Mouse (Mus musculus) embryonic facial prominence, embryonic 13.5 days (tissue): ENCODE measurements around the gene Mgat3. TPM values are rescaled to one million over a fixed set of nuclear protein-coding genes. Genes with fewer than 3 reads are reported as not detected.

Source experiments
- ATAC-seq: fragments of 200-750 bp; cut with Nextera tagmentation; 2 replicates; pipeline ENCODE4 v1.8.0; 2017; ENCODE audit warnings: low read depth; ENCODE audit not compliant: insufficient number of reproducible peaks, insufficient read depth, low FRiP score, low TSS enrichment
- H3K27ac ChIP-seq: fragments of 300-500 bp; sonication (generic); 2 replicates; pipeline ENCODE4 v1.5.1; 2015; ENCODE audit warnings: moderate library complexity, mild to moderate bottlenecking, inconsistent platforms
- H3K27me3 ChIP-seq: fragments of 300-500 bp; sonication (generic); 2 replicates; pipeline ENCODE4 v1.6.1; 2015; ENCODE audit warnings: mild to moderate bottlenecking, inconsistent platforms
- H3K36me3 ChIP-seq: fragments of 300-500 bp; sonication (generic); 2 replicates; pipeline ENCODE4 v1.6.1; 2015; ENCODE audit warnings: mild to moderate bottlenecking, inconsistent platforms
- H3K4me1 ChIP-seq: fragments of 300-500 bp; sonication (generic); 2 replicates; pipeline ENCODE4 v1.6.1; 2015; ENCODE audit warnings: inconsistent platforms
- H3K4me2 ChIP-seq: fragments of 300-500 bp; sonication (generic); 2 replicates; pipeline ENCODE4 v1.6.1; 2015; ENCODE audit warnings: moderate library complexity, mild to moderate bottlenecking, inconsistent platforms
- H3K4me3 ChIP-seq: fragments of 300-500 bp; sonication (generic); 2 replicates; pipeline ENCODE4 v1.5.1; 2015; ENCODE audit warnings: mild to moderate bottlenecking, inconsistent platforms
- H3K9ac ChIP-seq: fragments of 300-500 bp; sonication (generic); 2 replicates; pipeline ENCODE4 v1.6.1; 2015; ENCODE audit warnings: mild to moderate bottlenecking, inconsistent platforms
- H3K9me3 ChIP-seq: fragments of 300-500 bp; sonication (generic); 2 replicates; pipeline ENCODE4 v1.6.1; 2016; ENCODE audit warnings: inconsistent platforms
- WGBS: fragments of 180-500 bp; shearing (Covaris S2); methylation state at CpG from one replicate; pipeline ENCODE4 v1.1.7; 2015; ENCODE audit warnings: mixed read lengths; 5-methylcytosine and 5-hydroxymethylcytosine counted together
- polyA plus RNA-seq: library from polyadenylated mRNA; unstranded; fragments of >200 nt; fragmentation: Nextera tagmentation; extraction: Ambion mirVana; gene quantifications from 2 replicates; pipeline ENCODE4 v1.2.1, GENCODE M21; 2015

Mgat3 gene
- polyA plus RNA-seq, 1 experiment from 2014 or later, result 7.7 TPM

GRCm38 (mm10) chr15:80152663-80153062, 20.9 kb upstream of the Mgat3 start:
- no peak; the same call in 1 of the 2 replicates for ATAC-seq
- H3K4me1 ChIP-seq, result no peaks in the 10 kb centered on the region; the same call in 1 of the 2 replicates
- 0 out of 2 replicates have a peak overlapping the region, but pooled peaks have one; percentile 16 for H3K9ac ChIP-seq
- 0 out of 2 replicates have a peak overlapping the region, but pooled peaks have one; percentile 35 for H3K27ac ChIP-seq
- WGBS, result 81% methylated on average over 10 of the region's 10 CpGs
- H3K36me3 ChIP-seq, result peaks cover 96% of the 10 kb centered on the region
- H3K9me3 ChIP-seq, result no peaks in the 10 kb centered on the region
- H3K4me3 ChIP-seq, result no peak overlapping the region
- no peaks in the 10 kb centered on the region for H3K27me3 ChIP-seq
- no peak overlapping the region for H3K4me2 ChIP-seq

GRCm38 (mm10) chr15:80153757-80154156, 19.8 kb upstream of the Mgat3 start:
- Histone ChIP-seq H3K27ac (no peak overlapping the region), H3K9ac (no peak overlapping the region), H3K36me3 (peaks cover 97% of the 10 kb centered on the region), H3K4me1 (peaks cover 9% of the 10 kb centered on the region), H3K4me2 (no peak overlapping the region), H3K9me3 (no peaks in the 10 kb centered on the region), H3K4me3 (no peak overlapping the region), H3K27me3 (no peaks in the 10 kb centered on the region)
- ATAC-seq, result no peak
- 82% methylated on average over 11 of the region's 11 CpGs for WGBS

- Histone ChIP-seq H3K27me3 (no peaks in the 10 kb centered on the region), H3K36me3 (peaks cover 91% of the 10 kb centered on the region), H3K4me3 (no peak overlapping the region), H3K4me1 (peaks cover 28% of the 10 kb centered on the region), H3K9ac (no peak overlapping the region), H3K27ac (no peak overlapping the region), H3K4me2 (no peak overlapping the region), H3K9me3 (no peaks in the 10 kb centered on the region)
- WGBS, result 89% methylated on average over 8 of the region's 8 CpGs
- ATAC-seq, result no peak
Measured at GRCm38 (mm10) chr15:80155707-80156106, 17.8 kb upstream of the Mgat3 start.

- peaks cover 93% of the 10 kb centered on the region for H3K36me3 ChIP-seq
- H3K27me3 ChIP-seq, result no peaks in the 10 kb centered on the region
- no peak overlapping the region for H3K4me2 ChIP-seq
- peaks cover 28% of the 10 kb centered on the region for H3K4me1 ChIP-seq
- no peak overlapping the region for H3K4me3 ChIP-seq
- no peaks in the 10 kb centered on the region for H3K9me3 ChIP-seq
- no peak overlapping the region for H3K9ac ChIP-seq
- 87% methylated on average over 22 of the region's 22 CpGs for WGBS
- no peak overlapping the region for H3K27ac ChIP-seq
- no peak for ATAC-seq
Measured at GRCm38 (mm10) chr15:80157197-80157943, 16.2 kb upstream of the Mgat3 start.

- Histone ChIP-seq H3K4me1 (peaks cover 28% of the 10 kb centered on the region), H3K4me2 (no peak overlapping the region), H3K9ac (no peak overlapping the region), H3K4me3 (no peak overlapping the region), H3K36me3 (peaks cover 93% of the 10 kb centered on the region), H3K27ac (peak overlapping the region; percentile 93), H3K9me3 (no peaks in the 10 kb centered on the region), H3K27me3 (no peaks in the 10 kb centered on the region)
- no peak for ATAC-seq
- WGBS, result 52% methylated on average over 5 of the region's 5 CpGs
Measured at GRCm38 (mm10) chr15:80158001-80158706, 15.4 kb upstream of the Mgat3 start.

GRCm38 (mm10) chr15:80158707-80159090, 14.8 kb upstream of the Mgat3 start:
- H3K9me3 ChIP-seq, result no peaks in the 10 kb centered on the region
- peak overlapping the region; percentile 93 for H3K27ac ChIP-seq

GRCm38 (mm10) chr15:80159286-80159901, 14.1 kb upstream of the Mgat3 start:
- H3K27ac ChIP-seq, result peak overlapping the region; percentile 93
- ATAC-seq, result peak; percentile 77
- no peaks in the 10 kb centered on the region for H3K9me3 ChIP-seq
- WGBS, result 4% methylated on average over 8 of the region's 8 CpGs
- peak overlapping the region; percentile 58 for H3K9ac ChIP-seq
- no peaks in the 10 kb centered on the region for H3K27me3 ChIP-seq
- peak overlapping the region; percentile 34 for H3K4me2 ChIP-seq
- H3K4me1 ChIP-seq, result peaks cover 28% of the 10 kb centered on the region
- H3K4me3 ChIP-seq, result no peak overlapping the region; the same call in 1 of the 2 replicates
- H3K36me3 ChIP-seq, result peaks cover 85% of the 10 kb centered on the region

More at GRCm38 (mm10) chr15:80158707-80159090, 14.8 kb upstream of the Mgat3 start:
- WGBS, result 24% methylated on average over 4 of the region's 4 CpGs
- no peaks in the 10 kb centered on the region for H3K27me3 ChIP-seq
- no peak overlapping the region for H3K4me2 ChIP-seq
- H3K4me1 ChIP-seq, result peaks cover 28% of the 10 kb centered on the region
- peaks cover 92% of the 10 kb centered on the region for H3K36me3 ChIP-seq
- ATAC-seq, result no peak
- H3K9ac ChIP-seq, result no peak overlapping the region
- no peak overlapping the region for H3K4me3 ChIP-seq

- peak overlapping the region; percentile 58; the same call in 1 of the 2 replicates for H3K9ac ChIP-seq
- no peaks in the 10 kb centered on the region for H3K9me3 ChIP-seq
- WGBS, result 86% methylated on average over 13 of the region's 13 CpGs
- peaks cover 77% of the 10 kb centered on the region for H3K36me3 ChIP-seq
- peak overlapping the region; percentile 93 for H3K27ac ChIP-seq
- H3K4me2 ChIP-seq, result no peak overlapping the region
- no peak overlapping the region for H3K4me3 ChIP-seq
- H3K27me3 ChIP-seq, result no peaks in the 10 kb centered on the region
- ATAC-seq, result no peak
- peaks cover 28% of the 10 kb centered on the region for H3K4me1 ChIP-seq
Measured at GRCm38 (mm10) chr15:80160223-80160622, 13.3 kb upstream of the Mgat3 start.

GRCm38 (mm10) chr15:80160726-80161125, 12.8 kb upstream of the Mgat3 start:
- no peak overlapping the region for H3K4me3 ChIP-seq
- no peak overlapping the region for H3K4me2 ChIP-seq
- peak overlapping the region; percentile 93; the same call in 1 of the 2 replicates for H3K27ac ChIP-seq
- H3K36me3 ChIP-seq, result peaks cover 72% of the 10 kb centered on the region
- peaks cover 28% of the 10 kb centered on the region for H3K4me1 ChIP-seq
- no peaks in the 10 kb centered on the region for H3K27me3 ChIP-seq
- H3K9ac ChIP-seq, result no peak overlapping the region
- 86% methylated on average over 4 of the region's 4 CpGs for WGBS
- no peak for ATAC-seq
- no peaks in the 10 kb centered on the region for H3K9me3 ChIP-seq

- H3K27ac ChIP-seq, result no peak overlapping the region
- whole genome bisulfite sequencing, result 95% methylated on average over 3 of the region's 3 CpGs
- H3K9me3 ChIP-seq, result no peaks in the 10 kb centered on the region
- no peak overlapping the region for H3K4me2 ChIP-seq
- peaks cover 28% of the 10 kb centered on the region for H3K4me1 ChIP-seq
- no peak overlapping the region for H3K4me3 ChIP-seq
- no peak overlapping the region for H3K9ac ChIP-seq
- ATAC-seq, result no peak
- no peaks in the 10 kb centered on the region for H3K27me3 ChIP-seq
- H3K36me3 ChIP-seq, result peaks cover 67% of the 10 kb centered on the region
Measured at GRCm38 (mm10) chr15:80161199-80161598, 12.3 kb upstream of the Mgat3 start.

GRCm38 (mm10) chr15:80162401-80162964, 11.0 kb upstream of the Mgat3 start:
- no peaks in the 10 kb centered on the region for H3K27me3 ChIP-seq
- H3K27ac ChIP-seq, result no peak overlapping the region
- peaks cover 55% of the 10 kb centered on the region for H3K36me3 ChIP-seq
- H3K9ac ChIP-seq, result no peak overlapping the region
- H3K4me3 ChIP-seq, result no peak overlapping the region
- no peak overlapping the region for H3K4me2 ChIP-seq
- ATAC-seq, result no peak
- H3K4me1 ChIP-seq, result peaks cover 28% of the 10 kb centered on the region
- WGBS, result 89% methylated on average over 4 of the region's 4 CpGs
- no peaks in the 10 kb centered on the region for H3K9me3 ChIP-seq
